ENCODE assay signal across 14 mouse cellular contexts in the genomic region with DNA sequence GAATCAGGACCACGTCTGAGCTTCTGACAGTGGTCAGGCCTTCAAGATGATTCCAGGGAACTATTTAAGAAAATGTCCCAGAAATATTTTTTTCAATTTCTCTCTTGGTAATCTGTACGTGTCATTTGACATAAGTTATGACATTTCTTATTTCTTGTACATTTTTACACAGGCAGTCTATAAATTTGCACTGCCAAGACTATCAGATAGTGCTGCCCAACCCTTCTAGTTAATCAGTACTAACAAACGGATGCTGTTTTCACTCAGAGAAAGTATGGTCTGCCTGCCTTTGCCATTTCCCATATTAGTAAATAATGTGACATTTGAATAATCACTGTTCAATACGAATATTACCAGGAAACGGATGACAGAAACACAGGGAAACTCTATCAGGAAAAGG. TPM values are rescaled to one million over a fixed set of nuclear protein-coding genes. Genes with fewer than 3 reads are reported as not detected.
DNase-seq lines count a peak whose midpoint lies in the region; ATAC-seq lines count a peak whose summit lies in the region.
"Had no signal": no experiment of that assay in that cellular context is flagged by ENCODE, and none has a peak within 500 bp of the region (broad histone marks: within the 10 kb centered on the region; RNA-seq: fewer than 3 reads in every experiment).

No protein-coding gene starts in this region.

- no peak overlapping the region for H3K4me3 ChIP-seq in heart, embryonic 11.5 days (ENCODE audit: low read depth, low read length)
- peak overlapping the region; percentile 83 for H3K4me3 ChIP-seq in megakaryocyte, embryonic 14.5 days (replicated peaks)
- H3K4me3 ChIP-seq in liver, embryonic 15.5 days (replicated peaks), result peak overlapping the region; percentile 51
- H3K4me3 ChIP-seq in neural tube, embryonic 15.5 days (replicated peaks), result no peak overlapping the region
- H3K4me3 ChIP-seq: kidney, embryonic 15.5 days had no signal

- 55% methylated on average over 5 of the region's 5 CpGs for WGBS in heart, embryonic 11.5 days (ENCODE audit: insufficient replicate concordance)
- 26% methylated on average over 5 of the region's 5 CpGs for WGBS in liver, embryonic 15.5 days (ENCODE audit: insufficient replicate concordance)
- 68% methylated on average over 5 of the region's 5 CpGs for WGBS in neural tube, embryonic 15.5 days

- no peak overlapping the region for H3K9ac ChIP-seq in heart, embryonic 11.5 days (ENCODE audit: low read depth, low read length)
- H3K9ac ChIP-seq in liver, embryonic 15.5 days, result peak overlapping the region; percentile 54
- no peak overlapping the region for H3K9ac ChIP-seq in neural tube, embryonic 15.5 days (replicated peaks)
- H3K9ac ChIP-seq: kidney, embryonic 15.5 days had no signal

- no peaks in the 10 kb centered on the region for H3K27me3 ChIP-seq in heart, embryonic 11.5 days (ENCODE audit: control insufficient read depth, insufficient read depth, low read length)
- no peaks in the 10 kb centered on the region for H3K27me3 ChIP-seq in megakaryocyte, embryonic 14.5 days (replicated peaks)
- no peaks in the 10 kb centered on the region for H3K27me3 ChIP-seq in liver, embryonic 15.5 days
- no peaks in the 10 kb centered on the region for H3K27me3 ChIP-seq in neural tube, embryonic 15.5 days (replicated peaks)
- H3K27me3 ChIP-seq: kidney, embryonic 15.5 days; Patski had no signal

- intact Hi-C loops in heart, postnatal 10 days (cut with DNase I), result no loop called here

- H3K36me3 ChIP-seq in heart, embryonic 11.5 days (ENCODE audit: control insufficient read depth, insufficient read depth, low read length), result no peaks in the 10 kb centered on the region
- peaks cover 3% of the 10 kb centered on the region for H3K36me3 ChIP-seq in megakaryocyte, embryonic 14.5 days (replicated peaks; ENCODE audit: low read length)
- H3K36me3 ChIP-seq in liver, embryonic 15.5 days (replicated peaks), result no peaks in the 10 kb centered on the region
- no peaks in the 10 kb centered on the region for H3K36me3 ChIP-seq in neural tube, embryonic 15.5 days
- H3K36me3 ChIP-seq: kidney, embryonic 15.5 days had no signal

- ATAC-seq in heart, embryonic 11.5 days (replicated peaks; ENCODE audit: insufficient number of reproducible peaks, low FRiP score, low TSS enrichment), result no peak
- no peak for ATAC-seq in megakaryocyte, adult 5-6 weeks (ENCODE audit: poor library complexity, severe bottlenecking)
- ATAC-seq in liver, embryonic 15.5 days (ENCODE audit: insufficient read depth), result no peak
- ATAC-seq in neural tube, embryonic 15.5 days (ENCODE audit: low FRiP score), result no peak
- no peak for ATAC-seq in frontal cortex, adult (ENCODE audit: low TSS enrichment)
- ATAC-seq: Patski had no signal

- H3K4me2 ChIP-seq in heart, embryonic 11.5 days, result peak overlapping the region; percentile 40
- H3K4me2 ChIP-seq in liver, embryonic 15.5 days, result peak overlapping the region; percentile 58
- H3K4me2 ChIP-seq in neural tube, embryonic 15.5 days, result peak overlapping the region; percentile 42
- H3K4me2 ChIP-seq: kidney, embryonic 15.5 days had no signal

- H3K9me3 ChIP-seq in heart, embryonic 11.5 days (replicated peaks; ENCODE audit: control insufficient read depth, low read length), result no peaks in the 10 kb centered on the region
- no peaks in the 10 kb centered on the region for H3K9me3 ChIP-seq in megakaryocyte, embryonic 14.5 days
- H3K9me3 ChIP-seq in liver, embryonic 15.5 days (replicated peaks), result no peaks in the 10 kb centered on the region
- H3K9me3 ChIP-seq in neural tube, embryonic 15.5 days (replicated peaks), result no peaks in the 10 kb centered on the region
- H3K9me3 ChIP-seq: kidney, embryonic 15.5 days had no signal

- H3K27ac ChIP-seq in heart, embryonic 11.5 days (ENCODE audit: low read depth, low read length), result no peak overlapping the region
- H3K27ac ChIP-seq in liver, embryonic 15.5 days (replicated peaks), result peak overlapping the region; percentile 83
- H3K27ac ChIP-seq in neural tube, embryonic 15.5 days (replicated peaks), result no peak overlapping the region
- H3K27ac ChIP-seq: kidney, embryonic 15.5 days had no signal

- peaks cover 19% of the 10 kb centered on the region for H3K4me1 ChIP-seq in heart, embryonic 11.5 days (ENCODE audit: control insufficient read depth, insufficient read depth, low read length)
- H3K4me1 ChIP-seq in megakaryocyte, embryonic 14.5 days, result peaks cover 55% of the 10 kb centered on the region
- H3K4me1 ChIP-seq in liver, embryonic 15.5 days (replicated peaks), result peaks cover 59% of the 10 kb centered on the region
- H3K4me1 ChIP-seq in neural tube, embryonic 15.5 days, result peaks cover 18% of the 10 kb centered on the region

- DNase-seq in heart, postnatal 10 days, result no peak
- DNase-seq in layer of hippocampus, postnatal 36 days, result no peak
- DNase-seq: adrenal gland, postnatal 25 days; cerebellum, adult 9-10 months; lung, postnatal 10 days; right cerebral cortex, postnatal 25 days had no signal

RNA-seq across cellular contexts. Expression of a gene that starts 30.3 kb away (rescaled TPM):
- 24.4 and 29.2 TPM in 2 replicates for polyA plus RNA-seq in heart, embryonic 11.5 days (2014; fragmentation: Nextera tagmentation; extraction: Ambion mirVana)
- 10 to 100 TPM; 34.6 to 36.4 TPM for total RNA-seq in heart, postnatal 10 days (2021)
- 3.7 and 4.8 TPM in 2 replicates for polyA plus RNA-seq in megakaryocyte, embryonic 14.5 days (2012; ENCODE audit: insufficient read depth, low replicate concordance)
- 16.4 and 17.9 TPM in 2 replicates for total RNA-seq in megakaryocyte, adult 5-6 weeks (2015)
- total RNA-seq in megakaryocyte, adult 5-6 weeks (2017), result 21.1 and 26.0 TPM in 2 replicates
- polyA plus RNA-seq in liver, embryonic 15.5 days (2015; fragmentation: Nextera tagmentation; extraction: Ambion mirVana), result 37.5 and 40.0 TPM in 2 replicates
- 62.7 and 69.3 TPM in 2 replicates for polyA plus RNA-seq in neural tube, embryonic 15.5 days (2015; fragmentation: Nextera tagmentation; extraction: Ambion mirVana)
- total RNA-seq in layer of hippocampus, postnatal 36 days (2021), result 100 to 1,000 TPM; 126 to 132 TPM

RNA-seq across cellular contexts. Expression of a gene that starts 40.2 kb away (rescaled TPM):
- polyA plus RNA-seq in heart, embryonic 11.5 days (2014; fragmentation: Nextera tagmentation; extraction: Ambion mirVana), result 15.4 and 16.4 TPM in 2 replicates
- total RNA-seq in heart, postnatal 10 days (2021), result 1 to 10 TPM; 6.9 to 9.2 TPM
- polyA plus RNA-seq in megakaryocyte, embryonic 14.5 days (2012; ENCODE audit: insufficient read depth, low replicate concordance), result 0.27 TPM in 1 of 2 replicates, not detected in the other
- total RNA-seq in megakaryocyte, adult 5-6 weeks (2015), result 4.4 and 5.4 TPM in 2 replicates
- total RNA-seq in megakaryocyte, adult 5-6 weeks (2017), result 6.2 and 6.4 TPM in 2 replicates
- 6.9 and 7.1 TPM in 2 replicates for polyA plus RNA-seq in liver, embryonic 15.5 days (2015; fragmentation: Nextera tagmentation; extraction: Ambion mirVana)
- polyA plus RNA-seq in neural tube, embryonic 15.5 days (2015; fragmentation: Nextera tagmentation; extraction: Ambion mirVana), result 27.8 and 29.3 TPM in 2 replicates
- total RNA-seq in layer of hippocampus, postnatal 36 days (2021), result 10 to 100 TPM; 26.2 to 31.0 TPM

Comparison
In these comparisons a context has a peak if more than half of its experiments do, and no peak if none do; other contexts are left out.
1. H3K4me3 ChIP-seq: peak in megakaryocyte, embryonic 14.5 days (single experiment) and liver, embryonic 15.5 days (single experiment); none in heart, embryonic 11.5 days (single experiment) and neural tube, embryonic 15.5 days (single experiment).
2. Peak in every context shown above with its lines, with median percentiles within 50 percentile points of each other: H3K4me2 ChIP-seq.